Mouse (Mus musculus): ENCODE measurements around the gene Foxp1. TPM values are rescaled to one million over a fixed set of nuclear protein-coding genes. Genes with fewer than 3 reads are reported as not detected.
A peak's percentile ranks its signal among the peaks of the same experiment; 100 is the strongest.

Foxp1 gene
- total RNA-seq, 2 experiments from 2014 or later, result 10.1 to 15.8 TPM

GRCm38 (mm10) chr6:99395745-99396144, 126.8 kb downstream of the Foxp1 start:
- DNase-seq (ENCODE audit: low spot score), result no peak

- DNase-seq (ENCODE audit: low spot score), result no peak
These were observed 127.7 kb downstream of the Foxp1 start for GRCm38 (mm10) chr6:99394801-99395200.

DNA sequence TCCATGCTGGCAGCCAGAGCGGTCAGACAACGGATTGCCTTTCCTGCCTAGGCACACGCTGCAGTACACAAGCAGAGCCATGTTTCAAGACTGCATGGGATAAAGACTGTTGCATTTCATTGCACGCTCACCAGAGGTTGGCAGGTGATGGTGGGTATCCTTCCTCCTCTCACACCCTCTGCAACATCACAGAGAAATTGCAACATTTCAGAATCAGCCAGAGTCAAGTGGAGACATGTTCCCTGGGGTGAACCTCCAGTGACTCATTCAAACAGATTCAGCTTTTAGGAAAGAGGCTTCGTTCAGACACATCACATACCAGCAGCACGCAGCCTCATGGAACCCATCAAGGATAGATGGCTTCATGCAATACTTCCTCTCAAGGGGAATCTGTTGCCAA, 130.0 kb downstream of the Foxp1 start:
- no peak for DNase-seq (ENCODE audit: low spot score)

GRCm38 (mm10) chr6:99388741-99389675, 133.5 kb downstream of the Foxp1 start:
- DNase-seq (ENCODE audit: low spot score), result no peak

DNA sequence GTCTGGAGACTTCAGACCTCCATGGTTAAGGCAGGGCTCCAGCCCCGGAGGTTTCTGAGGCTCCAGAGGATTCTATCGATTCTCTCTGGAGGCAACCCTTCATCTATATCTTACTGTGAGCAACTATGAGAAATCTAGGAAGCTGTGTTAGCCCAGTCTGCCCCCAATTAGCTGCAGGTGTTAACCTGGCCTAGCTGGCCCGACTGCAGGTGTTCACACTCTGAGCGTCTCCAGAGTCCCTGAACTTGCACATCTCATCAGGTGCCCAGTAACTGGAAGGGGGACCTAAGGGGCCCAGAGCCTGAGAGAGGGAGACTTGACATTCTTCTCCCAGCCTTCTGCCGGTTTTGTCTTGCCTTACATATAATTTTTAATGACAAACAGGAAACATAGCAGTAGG, 134.5 kb downstream of the Foxp1 start:
- no peak for DNase-seq (ENCODE audit: low spot score)

- DNase-seq (ENCODE audit: low spot score), result no peak
These were observed 137.4 kb downstream of the Foxp1 start for GRCm38 (mm10) chr6:99385059-99385604.

DNA sequence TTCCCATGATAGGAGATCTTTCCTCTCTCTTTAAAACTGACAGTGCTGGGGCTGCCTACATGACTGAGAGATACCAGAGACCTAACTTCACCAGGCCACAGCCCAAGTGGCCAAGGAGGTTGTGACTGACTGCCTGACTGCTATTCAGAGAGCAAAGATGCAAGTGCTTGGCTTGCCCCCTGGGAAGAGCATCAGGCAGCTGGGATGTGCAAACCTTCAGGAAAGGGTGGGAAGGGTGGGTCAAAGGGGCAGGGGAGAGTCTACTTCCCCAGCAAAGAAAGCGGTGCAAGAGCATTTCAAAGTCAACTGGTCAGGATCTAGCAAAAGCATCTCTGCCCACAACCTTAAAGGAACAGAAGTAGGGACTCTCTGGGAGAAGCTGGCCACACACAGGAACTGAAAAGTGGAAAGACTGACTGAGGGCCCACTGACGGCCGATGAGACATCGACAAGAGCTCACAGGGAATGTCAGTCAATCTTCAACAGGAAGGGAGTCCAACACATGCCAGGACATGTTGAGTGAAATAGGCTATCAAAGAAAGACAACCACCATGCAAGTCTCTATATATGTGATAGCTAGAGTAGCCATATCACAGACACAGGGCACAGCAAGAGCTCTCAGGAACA, 138.6 kb downstream of the Foxp1 start:
- DNase-seq (ENCODE audit: low spot score), result no peak

DNA sequence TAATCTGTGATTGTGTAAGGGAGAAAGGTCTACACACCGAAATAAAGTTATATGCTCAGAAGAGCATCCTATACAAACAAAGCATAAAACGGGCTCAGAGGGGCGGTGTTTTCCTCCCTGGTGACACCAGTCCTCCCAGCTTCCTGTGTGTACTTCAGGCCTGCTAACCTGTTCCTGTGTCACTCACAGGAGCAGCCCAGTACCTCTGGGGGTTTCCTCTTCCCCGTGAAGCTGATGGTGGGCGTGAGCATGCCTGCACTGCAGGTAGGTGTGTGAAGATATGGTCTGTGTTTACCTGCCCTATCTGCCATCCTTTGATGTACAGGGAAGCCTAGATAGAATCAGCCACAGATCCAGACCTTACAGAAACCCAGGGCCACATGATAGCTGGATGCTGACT, 142.4 kb downstream of the Foxp1 start:
- no peak for DNase-seq (ENCODE audit: low spot score)

- peak; percentile 36 for DNase-seq (ENCODE audit: low spot score)
These were observed 143.4 kb downstream of the Foxp1 start for GRCm38 (mm10) chr6:99378997-99379710.

GRCm38 (mm10) chr6:99377716-99378115, 144.8 kb downstream of the Foxp1 start:
- no peak for DNase-seq (ENCODE audit: low spot score)

GRCm38 (mm10) chr6:99377131-99377530, 145.4 kb downstream of the Foxp1 start:
- DNase-seq (ENCODE audit: low spot score), result no peak

DNA sequence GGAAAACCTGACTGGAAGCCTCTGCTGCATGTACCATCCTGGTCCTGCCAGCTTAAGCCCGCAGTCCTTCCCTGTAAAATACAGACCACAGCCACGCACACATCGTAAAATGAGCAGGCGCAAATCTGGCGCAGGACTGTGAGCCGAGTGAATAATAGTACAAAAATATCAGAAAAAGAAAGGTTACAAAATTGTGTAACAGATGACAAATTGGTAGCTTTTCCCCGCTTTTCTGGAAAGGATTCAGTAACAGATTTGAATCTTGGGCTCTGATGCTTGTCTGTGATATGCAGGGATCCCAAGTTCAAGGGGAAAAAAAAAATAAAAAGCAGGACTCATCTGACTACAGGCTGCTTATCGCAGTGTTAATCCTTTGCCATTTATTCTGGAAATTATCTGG, 145.8 kb downstream of the Foxp1 start:
- no peak for DNase-seq (ENCODE audit: low spot score)

- DNase-seq (ENCODE audit: low spot score), result no peak
These were observed 146.7 kb downstream of the Foxp1 start for GRCm38 (mm10) chr6:99375865-99376264.

DNA sequence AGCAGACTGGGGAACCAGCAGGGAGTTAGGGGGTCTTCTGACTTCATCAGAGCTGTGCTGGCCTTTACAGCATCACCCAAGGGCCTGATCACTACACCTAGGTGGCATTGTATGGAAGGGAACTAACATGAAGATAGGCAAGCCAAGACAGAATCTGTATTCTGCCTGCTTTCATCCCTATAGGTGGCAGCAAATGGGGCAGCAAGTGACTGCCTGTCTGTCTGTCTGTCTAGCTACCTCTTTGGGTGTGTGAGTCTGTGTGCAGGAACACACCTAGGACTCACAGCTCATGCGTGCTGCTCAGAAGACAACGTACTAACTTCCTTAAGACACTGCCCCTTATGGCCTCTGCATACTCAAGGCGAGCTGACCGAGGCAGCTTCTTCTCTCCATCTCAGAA, 147.1 kb downstream of the Foxp1 start:
- no peak for DNase-seq (ENCODE audit: low spot score)

DNA sequence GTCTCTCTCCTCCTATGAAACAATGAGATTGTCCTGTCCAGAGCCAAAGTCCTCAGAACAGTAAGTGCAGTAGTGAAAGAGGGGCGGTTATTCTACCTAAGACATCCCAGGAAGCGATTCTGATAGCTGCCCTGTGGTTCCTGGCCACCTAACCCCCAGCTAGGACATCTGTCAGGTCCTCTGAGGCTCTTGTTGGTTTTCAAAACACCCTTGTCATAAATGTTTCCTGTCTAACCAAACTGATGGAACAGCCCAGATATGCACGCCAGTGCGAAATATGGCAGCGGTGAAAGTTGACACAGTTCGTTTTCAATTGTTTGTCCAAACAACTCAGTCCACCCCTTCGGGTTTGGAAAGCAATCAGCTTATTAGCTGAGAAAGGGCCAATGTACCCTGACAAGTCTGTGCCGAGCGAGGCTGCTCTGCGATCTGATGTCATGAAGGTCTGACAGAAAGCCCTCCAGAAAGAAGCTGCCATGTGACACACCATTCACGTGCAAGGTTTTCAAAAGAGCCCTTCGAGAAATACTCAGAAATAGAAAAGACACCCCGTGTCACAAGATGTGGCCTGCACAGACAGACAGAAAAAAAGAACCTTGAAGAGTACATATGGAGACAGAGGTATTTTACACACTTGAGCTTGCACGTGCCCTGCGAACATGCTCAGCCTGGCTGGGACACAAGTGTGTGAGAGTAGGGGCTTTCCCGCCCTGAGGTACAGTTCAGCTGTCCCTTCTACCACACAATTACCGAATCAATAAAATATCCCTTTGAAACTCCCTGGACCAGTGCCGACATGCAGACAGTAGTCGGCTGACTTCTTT, 147.9 kb downstream of the Foxp1 start:
- no peak for DNase-seq (ENCODE audit: low spot score)

- no peak for DNase-seq (ENCODE audit: low spot score)
These were observed 150.1 kb downstream of the Foxp1 start for GRCm38 (mm10) chr6:99372427-99372826.

DNA sequence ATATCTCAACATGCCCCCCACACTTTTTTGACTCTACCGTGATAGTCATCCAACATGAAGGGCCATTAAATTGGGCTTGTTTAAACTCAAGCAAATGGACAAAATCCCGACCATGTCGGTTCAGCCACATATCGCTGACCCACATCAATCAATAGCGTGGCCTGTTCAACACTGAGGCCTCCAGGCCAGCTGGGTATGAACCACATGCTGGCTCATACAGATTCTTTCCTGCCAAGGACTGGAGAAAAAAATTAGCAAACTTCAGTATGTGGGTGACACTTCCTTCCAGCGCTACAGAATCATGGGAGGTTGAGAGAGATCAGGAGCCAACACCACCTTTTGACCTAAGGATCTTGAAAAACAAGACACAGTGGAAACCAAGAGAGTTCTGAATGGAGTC, 150.5 kb downstream of the Foxp1 start:
- DNase-seq (ENCODE audit: low spot score), result no peak

GRCm38 (mm10) chr6:99369931-99370330, 152.6 kb downstream of the Foxp1 start:
- DNase-seq (ENCODE audit: low spot score), result no peak

GRCm38 (mm10) chr6:99369156-99369555, 153.4 kb downstream of the Foxp1 start:
- no peak for DNase-seq (ENCODE audit: low spot score)

GRCm38 (mm10) chr6:99368118-99368753, 154.3 kb downstream of the Foxp1 start:
- no peak for DNase-seq (ENCODE audit: low spot score)

DNA sequence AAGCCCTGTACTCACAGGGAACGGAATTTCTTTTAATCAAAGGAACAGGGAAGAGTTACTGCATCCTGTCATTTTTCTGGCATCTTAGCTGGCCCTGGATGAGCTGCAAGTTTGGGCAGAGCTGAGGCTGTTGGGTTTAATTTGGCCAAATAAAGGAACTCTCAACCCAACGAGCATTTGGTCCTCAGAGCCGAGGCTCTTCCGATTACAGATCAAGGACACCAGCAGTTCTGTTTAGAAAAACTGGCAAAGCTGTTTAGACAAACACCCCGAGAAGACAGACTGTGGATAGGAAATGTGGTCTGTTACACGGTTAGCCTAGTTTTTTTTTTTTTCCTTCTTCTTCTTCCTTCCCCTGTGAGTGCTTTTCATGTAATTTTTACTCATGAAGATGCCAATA, 158.0 kb downstream of the Foxp1 start:
- no peak for DNase-seq (ENCODE audit: low spot score)
